8 mouse cellular contexts compared by ENCODE assay signal in genomic region chr11:30754855-30755530, GRCm38 (mm10). TPM values are rescaled to one million over a fixed set of nuclear protein-coding genes. Genes with fewer than 3 reads are reported as not detected.
A peak's percentile ranks its signal among the peaks of the same experiment; 100 is the strongest.
DNase-seq lines count a peak whose midpoint lies in the region; ATAC-seq and TF ChIP-seq lines count a peak whose summit lies in the region.

No protein-coding gene starts in this region.

- DNase-seq in cerebellum, adult 2 months, result peak; percentile 32 to 54
- DNase-seq in cerebellum, adult 9-10 months, result no peak
- DNase-seq in brain, embryonic 14.5 days (ENCODE audit: low read depth), result peak; percentile 60
- DNase-seq in gastrocnemius, postnatal 10 days, result peak; percentile 39
- DNase-seq in intestine, embryonic 14.5 days (ENCODE audit: low spot score), result peak; percentile 77
- no peak for DNase-seq in thymus, postnatal 25 days

- WGBS in cerebellum, adult 2 months, result 1% methylated on average over 66 of the region's 66 CpGs
- WGBS in intestine, embryonic 14.5 days, result 1% methylated on average over 64 of the region's 66 CpGs
- WGBS in liver, embryonic 16.5 days (ENCODE audit: insufficient replicate concordance), result 3% methylated on average over 50 of the region's 66 CpGs
- under 1% methylated on average over 55 of the region's 66 CpGs for WGBS in olfactory bulb, adult 2 months

- H3K27ac ChIP-seq in cerebellum, adult 2 months (ENCODE audit: insufficient read depth, low read length), result no peak overlapping the region
- no peak overlapping the region for H3K27ac ChIP-seq in intestine, embryonic 14.5 days (ENCODE audit: low read depth)
- no peak overlapping the region for H3K27ac ChIP-seq in liver, embryonic 16.5 days (ENCODE audit: low read length)
- peak overlapping the region; percentile 88 for H3K27ac ChIP-seq in olfactory bulb, adult 2 months (ENCODE audit: insufficient read depth, low read depth, low read length)

- H3K27me3 ChIP-seq in cerebellum, adult 2 months (ENCODE audit: control insufficient read depth, insufficient read depth, low read length), result no peaks in the 10 kb centered on the region
- H3K27me3 ChIP-seq in intestine, embryonic 14.5 days (replicated peaks; ENCODE audit: control insufficient read depth, insufficient read depth, low read length), result peaks cover 12% of the 10 kb centered on the region
- H3K27me3 ChIP-seq in liver, embryonic 16.5 days (ENCODE audit: control insufficient read depth, insufficient read depth, low read depth, low read length), result peaks cover 20% of the 10 kb centered on the region

- H3K4me2 ChIP-seq in intestine, embryonic 14.5 days (ENCODE audit: low read length), result peak overlapping the region; percentile 94
- peak overlapping the region; percentile 62 for H3K4me2 ChIP-seq in liver, embryonic 16.5 days (ENCODE audit: low read depth, low read length)

- TF ChIP-seq CTCF in cerebellum, adult 2 months (IDR thresholded peaks at IDR 0.05; ENCODE audit: borderline replicate concordance, insufficient read depth, low read depth, low read length), result no peak
- TF ChIP-seq CTCF in brain, embryonic 14.5 days (IDR thresholded peaks at IDR 0.05; ENCODE audit: borderline replicate concordance, extremely low read depth, insufficient read depth, insufficient read length), result no peak
- no peak for TF ChIP-seq CTCF in olfactory bulb, adult 2 months (IDR thresholded peaks at IDR 0.05; ENCODE audit: insufficient read depth, low read depth, low read length)

- ATAC-seq in intestine, embryonic 14.5 days (replicated peaks; ENCODE audit: low FRiP score, low TSS enrichment, low read depth), result peak; percentile 89
- ATAC-seq in liver, embryonic 16.5 days (ENCODE audit: low read depth), result peak; percentile 48; the same call in 1 of the 2 replicates

- H3K36me3 ChIP-seq in intestine, embryonic 14.5 days (ENCODE audit: control insufficient read depth, insufficient read depth, low read length), result no peaks in the 10 kb centered on the region
- H3K36me3 ChIP-seq in liver, embryonic 16.5 days (ENCODE audit: control insufficient read depth, insufficient read depth), result no peaks in the 10 kb centered on the region

- H3K4me1 ChIP-seq in cerebellum, adult 2 months (ENCODE audit: control insufficient read depth, insufficient read depth, low read length), result no peaks in the 10 kb centered on the region
- no peaks in the 10 kb centered on the region for H3K4me1 ChIP-seq in intestine, embryonic 14.5 days (replicated peaks; ENCODE audit: control insufficient read depth, insufficient read depth, low read length)
- H3K4me1 ChIP-seq in liver, embryonic 16.5 days (ENCODE audit: control insufficient read depth, low read depth, low read length), result no peaks in the 10 kb centered on the region
- no peaks in the 10 kb centered on the region for H3K4me1 ChIP-seq in olfactory bulb, adult 2 months (ENCODE audit: control insufficient read depth, insufficient read depth, low read length)

- peak overlapping the region; percentile 55 for H3K9ac ChIP-seq in intestine, embryonic 14.5 days (ENCODE audit: low read length)
- H3K9ac ChIP-seq in liver, embryonic 16.5 days (ENCODE audit: low read depth, low read length), result 0 out of 2 replicates have a peak overlapping the region, but pooled peaks have one; percentile 16

- no peak for TF ChIP-seq POLR2A in cerebellum, adult 2 months (IDR thresholded peaks at IDR 0.05; ENCODE audit: borderline replicate concordance, insufficient read depth, low read length)
- no peak for TF ChIP-seq POLR2A in brain, embryonic 14.5 days (IDR thresholded peaks at IDR 0.05; ENCODE audit: borderline replicate concordance, extremely low read depth, insufficient read depth, insufficient read length, poor library complexity, severe bottlenecking)
- TF ChIP-seq POLR2A in olfactory bulb, adult 2 months (IDR thresholded peaks at IDR 0.05; ENCODE audit: insufficient read depth, low read depth, low read length), result no peak

- peak overlapping the region; percentile 39 for H3K4me3 ChIP-seq in cerebellum, adult 2 months (replicated peaks; ENCODE audit: insufficient read depth, low read depth, low read length)
- H3K4me3 ChIP-seq in intestine, embryonic 14.5 days (ENCODE audit: low read depth, low read length), result peak overlapping the region; percentile 56
- peak overlapping the region; percentile 52 for H3K4me3 ChIP-seq in liver, embryonic 16.5 days (ENCODE audit: low read depth, low read length)
- H3K4me3 ChIP-seq in olfactory bulb, adult 2 months (ENCODE audit: insufficient read depth, low read depth, low read length), result peak overlapping the region; percentile 73

- H3K9me3 ChIP-seq in intestine, embryonic 14.5 days (ENCODE audit: control insufficient read depth, low read length), result no peaks in the 10 kb centered on the region
- H3K9me3 ChIP-seq in liver, embryonic 16.5 days (replicated peaks; ENCODE audit: control insufficient read depth, low read length), result no peaks in the 10 kb centered on the region

RNA-seq across cellular contexts. Expression of gene Psme4, which starts 16.5 kb away (rescaled TPM):
- polyA plus RNA-seq in cerebellum, adult 2 months (2012; rRNA removed), result 29.5 and 30.5 TPM in 2 replicates
- polyA plus RNA-seq in brain, embryonic 14.5 days (2012; rRNA removed), result 47.5 and 50.8 TPM in 2 replicates
- 10 to 100 TPM; 80.9 to 87.4 TPM for total RNA-seq in gastrocnemius, postnatal 10 days (2021)
- polyA plus RNA-seq in intestine, embryonic 14.5 days (2014; fragmentation: Nextera tagmentation; extraction: Ambion mirVana), result 26.1 and 29.3 TPM in 2 replicates
- polyA plus RNA-seq in liver, embryonic 16.5 days (2015; fragmentation: Nextera tagmentation; extraction: Ambion mirVana), result 7.2 and 8.0 TPM in 2 replicates
- 46.7 TPM in 1 of 2 replicates, not detected in the other for polyA plus RNA-seq in olfactory bulb, adult 2 months (2012; ENCODE audit: insufficient read depth, insufficient read length, low replicate concordance, missing spikeins)

Comparison
In these comparisons a context has a peak if more than half of its experiments do, and no peak if none do; other contexts are left out.
1. DNase-seq: peak in cerebellum, adult 2 months (2 of 2), brain, embryonic 14.5 days (single experiment), gastrocnemius, postnatal 10 days (single experiment) and intestine, embryonic 14.5 days (single experiment); none in cerebellum, adult 9-10 months (single experiment) and thymus, postnatal 25 days (single experiment).
2. Peak in every context shown above with its lines, with median percentiles within 50 percentile points of each other: H3K4me3 ChIP-seq.